Mouse (Mus musculus) cerebellum, adult 9-11 months (tissue): ENCODE results near the gene Ppan.

ENCODE experiments used
- DNase-seq: peaks from one replicate; pipeline ENCODE4 v3.0.0; 2022

The Ppan gene

GRCm38 (mm10) chr9:20879097-20879792 lies 8.7 kb upstream of the Ppan start, which contains the start of gene Angptl6:
Gene Angptl6, minus strand, starts transcription at chr9:20879727.
- DNase-seq, result peak; percentile 69

GRCm38 (mm10) chr9:20886563-20886962 lies 1.4 kb upstream of the Ppan start:
- DNase-seq, result peak; percentile 51

- DNase-seq, result no peak
These were observed 784 bp upstream of the Ppan start for GRCm38 (mm10) chr9:20887191-20887590.

- no peak for DNase-seq
These were observed 401 bp downstream of the Ppan start for GRCm38 (mm10) chr9:20888386-20888765.

GRCm38 (mm10) chr9:20889185-20890141 lies 1.5 kb downstream of the Ppan start:
- peak; percentile 60 for DNase-seq

- no peak for DNase-seq
These were observed 2.4 kb downstream of the Ppan start for GRCm38 (mm10) chr9:20890411-20890810.

- no peak for DNase-seq
These were observed 3.5 kb downstream of the Ppan start for GRCm38 (mm10) chr9:20891339-20892103.

GRCm38 (mm10) chr9:20892104-20892653 lies 4.2 kb downstream of the Ppan start:
- DNase-seq, result peak; percentile 22

- no peak for DNase-seq
These were observed 5.1 kb downstream of the Ppan start for GRCm38 (mm10) chr9:20893069-20893468.

GRCm38 (mm10) chr9:20893590-20894343 lies 5.8 kb downstream of the Ppan start:
- DNase-seq, result no peak

GRCm38 (mm10) chr9:20894629-20895028 lies 6.7 kb downstream of the Ppan start:
- DNase-seq, result no peak

- no peak for DNase-seq
These were observed 7.4 kb downstream of the Ppan start for GRCm38 (mm10) chr9:20895382-20895781.

- no peak for DNase-seq
These were observed 9.9 kb downstream of the Ppan start for GRCm38 (mm10) chr9:20897736-20898510.

- DNase-seq, result peak; percentile 82
These were observed 10.6 kb downstream of the Ppan start, which contains the start of gene Eif3g for GRCm38 (mm10) chr9:20898511-20899073. Gene Eif3g, minus strand, starts transcription at chr9:20898623.

- no peak for DNase-seq
These were observed 13.6 kb downstream of the Ppan start for GRCm38 (mm10) chr9:20901466-20902173.

GRCm38 (mm10) chr9:20902174-20902491 lies 14.2 kb downstream of the Ppan start:
- DNase-seq, result no peak

GRCm38 (mm10) chr9:20909948-20910347 lies 22.0 kb downstream of the Ppan start:
- DNase-seq, result no peak

GRCm38 (mm10) chr9:20916160-20916559 lies 28.2 kb downstream of the Ppan start:
- DNase-seq, result no peak

- no peak for DNase-seq
These were observed 35.3 kb downstream of the Ppan start for GRCm38 (mm10) chr9:20923258-20923657.
